Mouse (Mus musculus) limb, embryonic 10.5 days (tissue): ENCODE measurements around the gene Tor2a. TPM values are rescaled to one million over a fixed set of nuclear protein-coding genes. Genes with fewer than 3 reads are reported as not detected.
A peak's percentile ranks its signal among the peaks of the same experiment; 100 is the strongest.

ENCODE experiments used
- DNase-seq: peaks from one replicate; pipeline ENCODE4 v3.0.0-alpha.2; 2017; ENCODE audit warnings: low spot score
- H3K27ac ChIP-seq: fragments of 300-500 bp; sonication (generic); 2 replicates; pipeline ENCODE4 v1.5.1; 2016; ENCODE audit warnings: mild to moderate bottlenecking
- H3K27me3 ChIP-seq: fragments of 300-500 bp; sonication (generic); 2 replicates; pipeline ENCODE4 v1.6.1; 2016; ENCODE audit warnings: low read depth, mild to moderate bottlenecking; ENCODE audit not compliant: poor library complexity, severe bottlenecking
- H3K36me3 ChIP-seq: fragments of 300-500 bp; sonication (generic); 2 replicates; pipeline ENCODE4 v1.6.1; 2016; ENCODE audit warnings: mild to moderate bottlenecking, moderate library complexity
- H3K4me1 ChIP-seq: fragments of 300-500 bp; sonication (generic); 2 replicates; pipeline ENCODE4 v1.6.1; 2016
- H3K4me3 ChIP-seq: fragments of 300-500 bp; sonication (generic); 2 replicates; pipeline ENCODE4 v1.5.1; 2016; ENCODE audit warnings: mild to moderate bottlenecking, moderate library complexity
- H3K9me3 ChIP-seq: fragments of 300-500 bp; sonication (generic); replicated peaks from 2 replicates; pipeline ENCODE4 v1.6.1; 2016; ENCODE audit warnings: mild to moderate bottlenecking
- WGBS: fragments of 180-500 bp; shearing (Covaris S2); methylation state at CpG from one replicate; pipeline ENCODE4 v1.1.7; 2016; 5-methylcytosine and 5-hydroxymethylcytosine counted together
- polyA plus RNA-seq: library from polyadenylated mRNA; unstranded; fragments of >200 nt; fragmentation: Nextera tagmentation; extraction: Ambion mirVana; gene quantifications from 2 replicates; pipeline ENCODE4 v1.2.1, GENCODE M21; 2016

The Tor2a gene
- polyA plus RNA-seq, 1 experiment from 2014 or later = 61.1 TPM

GRCm38 (mm10) chr2:32775359-32776074 lies 18.5 kb downstream of the Tor2a start, which contains the start of the genes Ttc16 and Ptrh1:
Gene Ttc16, minus strand, starts transcription at chr2:32775633.
Gene Ptrh1, plus strand, starts transcription at chr2:32775786.
- Histone ChIP-seq H3K36me3 (no peaks in the 10 kb centered on the region), H3K4me1 (peaks cover 31% of the 10 kb centered on the region), H3K27me3 (peaks cover 13% of the 10 kb centered on the region), H3K4me3 (peak within 1 kb of the TSS; percentile 66), H3K27ac (peak within 1 kb of the TSS; percentile 79), H3K9me3 (no peaks in the 10 kb centered on the region)
- under 1% methylated on average over 46 of the region's 46 CpGs for WGBS
- DNase-seq = peak; percentile 98

- no peak overlapping the region for H3K27ac ChIP-seq
- H3K36me3 ChIP-seq = no peaks in the 10 kb centered on the region
- H3K27me3 ChIP-seq = peaks cover 13% of the 10 kb centered on the region
- peak; percentile 40 for DNase-seq
- 20% methylated on average over 22 of the region's 22 CpGs for WGBS
- H3K9me3 ChIP-seq = no peaks in the 10 kb centered on the region
- H3K4me1 ChIP-seq = peaks cover 31% of the 10 kb centered on the region
- peak overlapping the region; percentile 66 for H3K4me3 ChIP-seq
These were observed 19.2 kb downstream of the Tor2a start for GRCm38 (mm10) chr2:32776192-32776591.

- peaks cover 24% of the 10 kb centered on the region for H3K4me1 ChIP-seq
- H3K27ac ChIP-seq = no peak overlapping the region
- DNase-seq = no peak
- peaks cover 13% of the 10 kb centered on the region for H3K27me3 ChIP-seq
- no peaks in the 10 kb centered on the region for H3K9me3 ChIP-seq
- WGBS = 88% methylated on average over 6 of the region's 6 CpGs
- no peak overlapping the region for H3K4me3 ChIP-seq
- no peaks in the 10 kb centered on the region for H3K36me3 ChIP-seq
These were observed 21.0 kb downstream of the Tor2a start for GRCm38 (mm10) chr2:32778081-32778480.

GRCm38 (mm10) chr2:32779131-32779530 lies 22.1 kb downstream of the Tor2a start:
- Histone ChIP-seq H3K27me3 (peaks cover 13% of the 10 kb centered on the region), H3K9me3 (no peaks in the 10 kb centered on the region), H3K4me1 (peaks cover 31% of the 10 kb centered on the region), H3K27ac (no peak overlapping the region), H3K36me3 (no peaks in the 10 kb centered on the region), H3K4me3 (no peak overlapping the region)
- DNase-seq = peak; percentile 73
- 17% methylated on average over 8 of the region's 8 CpGs for WGBS

GRCm38 (mm10) chr2:32779714-32780113 lies 22.7 kb downstream of the Tor2a start:
- Histone ChIP-seq H3K27ac (no peak overlapping the region), H3K9me3 (no peaks in the 10 kb centered on the region), H3K4me1 (peaks cover 33% of the 10 kb centered on the region), H3K27me3 (peaks cover 13% of the 10 kb centered on the region), H3K36me3 (no peaks in the 10 kb centered on the region), H3K4me3 (no peak overlapping the region)
- DNase-seq = no peak
- 90% methylated on average over 6 of the region's 6 CpGs for WGBS

- Histone ChIP-seq H3K36me3 (no peaks in the 10 kb centered on the region), H3K4me1 (peaks cover 15% of the 10 kb centered on the region), H3K27me3 (peaks cover 6% of the 10 kb centered on the region), H3K9me3 (no peaks in the 10 kb centered on the region), H3K4me3 (no peak overlapping the region), H3K27ac (no peak overlapping the region)
- 74% methylated on average over 6 of the region's 6 CpGs for WGBS
- DNase-seq = no peak
These were observed 24.7 kb downstream of the Tor2a start for GRCm38 (mm10) chr2:32781710-32782109.

GRCm38 (mm10) chr2:32784048-32784681 lies 27.1 kb downstream of the Tor2a start, which contains the start of gene Cfap157:
Gene Cfap157, minus strand, starts transcription at chr2:32784428.
- Histone ChIP-seq H3K27ac (peak within 1 kb of the TSS; percentile 53), H3K4me3 (no peak within 1 kb of the TSS), H3K4me1 (peaks cover 16% of the 10 kb centered on the region), H3K36me3 (no peaks in the 10 kb centered on the region), H3K27me3 (no peaks in the 10 kb centered on the region), H3K9me3 (no peaks in the 10 kb centered on the region)
- no peak for DNase-seq
- WGBS = 63% methylated on average over 4 of the region's 4 CpGs

GRCm38 (mm10) chr2:32787176-32787575 lies 30.1 kb downstream of the Tor2a start:
- no peak for DNase-seq
- H3K4me3 ChIP-seq = no peak overlapping the region
- no peaks in the 10 kb centered on the region for H3K27me3 ChIP-seq
- H3K27ac ChIP-seq = no peak overlapping the region
- WGBS = 60% methylated on average over 6 of the region's 6 CpGs
- H3K4me1 ChIP-seq = peaks cover 14% of the 10 kb centered on the region
- H3K9me3 ChIP-seq = no peaks in the 10 kb centered on the region
- no peaks in the 10 kb centered on the region for H3K36me3 ChIP-seq

- H3K27me3 ChIP-seq = no peaks in the 10 kb centered on the region
- H3K4me3 ChIP-seq = no peak overlapping the region
- H3K27ac ChIP-seq = no peak overlapping the region
- H3K36me3 ChIP-seq = peaks cover under 1% of the 10 kb centered on the region; the same call in 1 of the 2 replicates
- no peaks in the 10 kb centered on the region for H3K9me3 ChIP-seq
- no peak for DNase-seq
- H3K4me1 ChIP-seq = peaks cover 13% of the 10 kb centered on the region
- 55% methylated on average over 2 of the region's 2 CpGs for WGBS
These were observed 31.5 kb downstream of the Tor2a start for GRCm38 (mm10) chr2:32788581-32788980.

GRCm38 (mm10) chr2:32791297-32791696 lies 34.3 kb downstream of the Tor2a start:
- H3K4me1 ChIP-seq = 0 out of 2 replicates have a peak, but pooled peaks cover 3% of the 10 kb centered on the region
- H3K4me3 ChIP-seq = no peak overlapping the region
- H3K36me3 ChIP-seq = peaks cover 13% of the 10 kb centered on the region
- no peak for DNase-seq
- no peak overlapping the region for H3K27ac ChIP-seq
- no peaks in the 10 kb centered on the region for H3K9me3 ChIP-seq
- H3K27me3 ChIP-seq = no peaks in the 10 kb centered on the region
- WGBS = 92% methylated on average over 6 of the region's 6 CpGs

GRCm38 (mm10) chr2:32795748-32796418 lies 38.8 kb downstream of the Tor2a start:
- no peaks in the 10 kb centered on the region for H3K9me3 ChIP-seq
- no peaks in the 10 kb centered on the region for H3K27me3 ChIP-seq

GRCm38 (mm10) chr2:32798251-32798962 lies 41.4 kb downstream of the Tor2a start:
- H3K4me3 ChIP-seq = no peak overlapping the region
- H3K27me3 ChIP-seq = no peaks in the 10 kb centered on the region
- WGBS = 66% methylated on average over 10 of the region's 10 CpGs
- 0 out of 2 replicates have a peak, but pooled peaks cover 9% of the 10 kb centered on the region for H3K4me1 ChIP-seq
- H3K36me3 ChIP-seq = peaks cover 40% of the 10 kb centered on the region
- DNase-seq = no peak
- no peaks in the 10 kb centered on the region for H3K9me3 ChIP-seq
- H3K27ac ChIP-seq = 0 out of 2 replicates have a peak overlapping the region, but pooled peaks have one; percentile 26

More at GRCm38 (mm10) chr2:32795748-32796418, 38.8 kb downstream of the Tor2a start:
- H3K36me3 ChIP-seq = peaks cover 37% of the 10 kb centered on the region
- DNase-seq = no peak
- 0 out of 2 replicates have a peak, but pooled peaks cover 9% of the 10 kb centered on the region for H3K4me1 ChIP-seq
- no peak overlapping the region for H3K4me3 ChIP-seq
- WGBS = 89% methylated on average over 13 of the region's 13 CpGs
- H3K27ac ChIP-seq = no peak overlapping the region
